Mouse (Mus musculus) stomach, postnatal 0 days (tissue): ENCODE results near the gene Hist1h2bk. TPM values are rescaled to one million over a fixed set of nuclear protein-coding genes. Genes with fewer than 3 reads are reported as not detected.

Experiments used
- ATAC-seq: fragments of 200-750 bp; cut with Nextera tagmentation; 2 replicates; pipeline ENCODE4 v1.8.0; 2017; ENCODE audit not compliant: low FRiP score, low TSS enrichment
- DNase-seq: peaks from one replicate; pipeline ENCODE4 v3.0.0-alpha.2; 2016; ENCODE audit warnings: low spot score
- H3K27ac ChIP-seq: fragments of 300-500 bp; sonication (generic); replicated peaks from 2 replicates; pipeline ENCODE4 v1.5.1; 2014; ENCODE audit warnings: mild to moderate bottlenecking, control low read depth
- H3K27me3 ChIP-seq: fragments of 300-500 bp; sonication (generic); 2 replicates; pipeline ENCODE4 v1.6.1; 2014; ENCODE audit warnings: low read length; ENCODE audit not compliant: control insufficient read depth, insufficient read depth
- H3K36me3 ChIP-seq: fragments of 300-500 bp; sonication (generic); 2 replicates; pipeline ENCODE4 v1.6.1; 2014; ENCODE audit warnings: low read length, mixed read lengths; ENCODE audit not compliant: control insufficient read depth, insufficient read depth
- H3K4me1 ChIP-seq: fragments of 300-500 bp; sonication (generic); replicated peaks from 2 replicates; pipeline ENCODE4 v1.6.1; 2014; ENCODE audit warnings: antibody characterized with exemption; ENCODE audit not compliant: control insufficient read depth, insufficient read depth
- H3K4me2 ChIP-seq: fragments of 300-500 bp; sonication (generic); replicated peaks from 2 replicates; pipeline ENCODE4 v1.6.1; 2014; ENCODE audit warnings: low read depth, mild to moderate bottlenecking, control low read depth, moderate library complexity
- H3K4me3 ChIP-seq: fragments of 300-500 bp; sonication (generic); 2 replicates; pipeline ENCODE4 v1.5.1; 2014; ENCODE audit warnings: low read depth, low read length, control low read depth
- H3K9ac ChIP-seq: fragments of 300-500 bp; sonication (generic); 2 replicates; pipeline ENCODE4 v1.6.1; 2014; ENCODE audit warnings: mild to moderate bottlenecking, low read length, control low read depth, mixed read lengths
- H3K9me3 ChIP-seq: fragments of 300-500 bp; sonication (generic); 2 replicates; pipeline ENCODE4 v1.6.1; 2016; ENCODE audit warnings: low read length; ENCODE audit not compliant: control insufficient read depth
- CTCF ChIP-seq: IDR thresholded peaks from 2 replicates; pipeline ENCODE4 v1.5.1; 2016; ENCODE audit warnings: antibody characterized with exemption, low read depth, mild to moderate bottlenecking, moderate library complexity
- EP300 ChIP-seq: optimal IDR thresholded peaks from 2 replicates; pipeline ENCODE3; 2016; ENCODE audit warnings: antibody characterized with exemption
- WGBS: fragments of 180-500 bp; shearing (Covaris S2); extraction: QIAGEN DNeasy Blood & Tissue Kit; methylation state at CpG from one replicate; pipeline ENCODE4 v1.1.7; 2014; 5-methylcytosine and 5-hydroxymethylcytosine counted together
- polyA plus RNA-seq: library from polyadenylated mRNA; unstranded; fragments of >200 nt; fragmentation: Nextera tagmentation; extraction: Ambion mirVana; gene quantifications from 2 replicates; pipeline ENCODE4 v1.2.1, GENCODE M21; 2015

The Hist1h2bk gene
- polyA plus RNA-seq, 1 experiment from 2014 or later = 0.99 TPM

GRCm38 (mm10) chr13:22043503-22044431 is 8.1 kb downstream of the Hist1h2bk start:
- Histone ChIP-seq H3K4me2 (peak overlapping the region; percentile 52), H3K9ac (peak overlapping the region; percentile 41; the same call in 1 of the 2 replicates), H3K4me1 (0 out of 2 replicates have a peak, but pooled peaks cover 2% of the 10 kb centered on the region), H3K27ac (peak overlapping the region; percentile 71; the same call in 1 of the 2 replicates), H3K4me3 (peak overlapping the region; percentile 29), H3K9me3 (no peaks in the 10 kb centered on the region), H3K27me3 (no peaks in the 10 kb centered on the region), H3K36me3 (no peaks in the 10 kb centered on the region)
- DNase-seq (no peak), ATAC-seq (no peak)
- whole genome bisulfite sequencing = under 1% methylated on average over 10 of the region's 14 CpGs
- TF ChIP-seq CTCF (peak; percentile 81), EP300 (no peak)

- WGBS = 89% methylated on average over 6 of the region's 6 CpGs
- DNase-seq = no peak
- no peak overlapping the region for H3K4me3 ChIP-seq
Observed at GRCm38 (mm10) chr13:22044432-22045155, 8.9 kb downstream of the Hist1h2bk start.

GRCm38 (mm10) chr13:22045311-22045710 is 9.6 kb downstream of the Hist1h2bk start:
- ATAC-seq = no peak
- no peak overlapping the region for H3K4me3 ChIP-seq
- no peaks in the 10 kb centered on the region for H3K36me3 ChIP-seq
- 43% methylated on average over 2 of the region's 2 CpGs for WGBS
- H3K27me3 ChIP-seq = no peaks in the 10 kb centered on the region
- H3K4me1 ChIP-seq = 0 out of 2 replicates have a peak, but pooled peaks cover 1% of the 10 kb centered on the region
- TF ChIP-seq EP300 (no peak), CTCF (no peak)
- no peak overlapping the region for H3K4me2 ChIP-seq
- no peaks in the 10 kb centered on the region for H3K9me3 ChIP-seq
- DNase-seq = no peak
- H3K9ac ChIP-seq = no peak overlapping the region
- no peak overlapping the region for H3K27ac ChIP-seq

More at GRCm38 (mm10) chr13:22044432-22045155, 8.9 kb downstream of the Hist1h2bk start:
- Histone ChIP-seq H3K36me3 (no peaks in the 10 kb centered on the region), H3K27me3 (no peaks in the 10 kb centered on the region), H3K4me2 (no peak overlapping the region), H3K27ac (no peak overlapping the region), H3K9ac (no peak overlapping the region), H3K4me1 (0 out of 2 replicates have a peak, but pooled peaks cover 2% of the 10 kb centered on the region), H3K9me3 (no peaks in the 10 kb centered on the region)
- no peak for ATAC-seq
- no peak for TF ChIP-seq EP300
- no peak for TF ChIP-seq CTCF

DNA sequence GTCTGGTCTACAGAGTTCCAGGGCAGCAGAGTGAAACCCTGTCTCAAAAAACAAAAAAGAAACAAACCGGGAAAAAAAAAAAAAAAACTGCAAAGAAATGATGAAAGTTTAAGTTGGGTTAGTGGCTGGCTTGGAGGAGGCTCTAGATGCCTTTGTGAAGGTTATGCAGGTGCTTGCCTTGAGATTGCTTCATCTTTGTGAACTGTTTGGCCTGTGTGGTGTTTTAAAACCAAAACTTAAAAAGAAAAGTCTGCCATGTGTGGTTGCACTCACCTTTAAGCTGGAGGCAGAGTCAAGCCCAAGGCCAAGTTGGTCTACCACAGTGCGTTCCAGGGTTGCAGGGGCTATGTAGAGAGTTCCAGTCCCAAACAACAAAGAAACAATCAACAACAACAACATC is 13.4 kb downstream of the Hist1h2bk start:
- ATAC-seq (no peak), DNase-seq (no peak)
- Histone ChIP-seq H3K36me3 (no peaks in the 10 kb centered on the region), H3K9ac (no peak overlapping the region), H3K27ac (no peak overlapping the region), H3K4me2 (no peak overlapping the region), H3K4me3 (no peak overlapping the region), H3K27me3 (no peaks in the 10 kb centered on the region), H3K4me1 (no peaks in the 10 kb centered on the region), H3K9me3 (no peaks in the 10 kb centered on the region)
- 88% methylated on average over 2 of the region's 2 CpGs for WGBS
- TF ChIP-seq CTCF (no peak), EP300 (no peak)

GRCm38 (mm10) chr13:22049737-22050440 is 14.2 kb downstream of the Hist1h2bk start:
- H3K9me3 ChIP-seq = no peaks in the 10 kb centered on the region
- H3K4me2 ChIP-seq = peak overlapping the region; percentile 67
- peak overlapping the region; percentile 8; the same call in 1 of the 2 replicates for H3K9ac ChIP-seq
- no peaks in the 10 kb centered on the region for H3K36me3 ChIP-seq
- H3K4me1 ChIP-seq = no peaks in the 10 kb centered on the region
- DNase-seq = no peak
- H3K4me3 ChIP-seq = peak overlapping the region; percentile 40
- no peaks in the 10 kb centered on the region for H3K27me3 ChIP-seq
- peak overlapping the region; percentile 25; the same call in 1 of the 2 replicates for H3K27ac ChIP-seq
- 0 out of 2 replicates have a peak, but pooled peaks have one; percentile 25 for ATAC-seq
- 2% methylated on average over 14 of the region's 14 CpGs for WGBS
- no peak for TF ChIP-seq CTCF
- no peak for TF ChIP-seq EP300
